ENCODE assay signal across 22 mouse cellular contexts in genomic region chr17:9004516-9004915, GRCm38 (mm10).
"Had no signal": no experiment of that assay in that cellular context is flagged by ENCODE, and none has a peak within 500 bp of the region (broad histone marks: within the 10 kb centered on the region; RNA-seq: fewer than 3 reads in every experiment).

No protein-coding gene starts in this region.

- H3K27ac ChIP-seq: intestine, embryonic 15.5 days; limb, embryonic 10.5 days; limb, embryonic 13.5 days; liver, embryonic 12.5 days; liver, embryonic 15.5 days; lung, embryonic 15.5 days; midbrain, embryonic 10.5 days; stomach, postnatal 0 days had no signal

- H3K36me3 ChIP-seq: intestine, embryonic 15.5 days; limb, embryonic 13.5 days; liver, embryonic 15.5 days; lung, embryonic 15.5 days had no signal

- DNase-seq: kidney, adult 11 months; kidney, adult 8-10 months; kidney, postnatal 14 days; kidney, postnatal 4 days; layer of hippocampus, adult 9-11 months; liver; lung, adult 18-20 months; lung, postnatal 10 days; lung, postnatal 36 days; midbrain, embryonic 14.5 days; right cerebral cortex, adult 18-20 months; right cerebral cortex, postnatal 14 days; right cerebral cortex, postnatal 4 days had no signal

- H3K9ac ChIP-seq: intestine, embryonic 15.5 days; limb, embryonic 13.5 days; liver, embryonic 12.5 days; liver, embryonic 15.5 days; lung, embryonic 15.5 days had no signal

- H3K4me3 ChIP-seq: intestine, embryonic 15.5 days; limb, embryonic 10.5 days; limb, embryonic 13.5 days; liver, embryonic 12.5 days; liver, embryonic 15.5 days; lung, embryonic 15.5 days; megakaryocyte, embryonic 14.5 days; midbrain, embryonic 10.5 days had no signal

- H3K9me3 ChIP-seq: intestine, embryonic 15.5 days; limb, embryonic 10.5 days; limb, embryonic 13.5 days; liver, embryonic 12.5 days; liver, embryonic 15.5 days; lung, embryonic 15.5 days; megakaryocyte, embryonic 14.5 days; midbrain, embryonic 10.5 days had no signal

- H3K4me1 ChIP-seq: intestine, embryonic 15.5 days; limb, embryonic 10.5 days; limb, embryonic 13.5 days; liver, embryonic 12.5 days; liver, embryonic 15.5 days; lung, embryonic 15.5 days had no signal

- ATAC-seq: intestine, embryonic 15.5 days; liver, embryonic 12.5 days had no signal

- H3K27me3 ChIP-seq: intestine, embryonic 15.5 days; limb, embryonic 13.5 days; liver, embryonic 12.5 days; liver, embryonic 15.5 days; lung, embryonic 15.5 days; megakaryocyte, embryonic 14.5 days had no signal

- H3K4me2 ChIP-seq: intestine, embryonic 15.5 days; limb, embryonic 13.5 days; liver, embryonic 12.5 days; liver, embryonic 15.5 days; lung, embryonic 15.5 days had no signal
